8 mouse cellular contexts compared by ENCODE assay signal in genomic region chr8:121668553-121668952, GRCm38 (mm10). TPM values are rescaled to one million over a fixed set of nuclear protein-coding genes. Genes with fewer than 3 reads are reported as not detected.
DNase-seq lines count a peak whose midpoint lies in the region; ATAC-seq and TF ChIP-seq lines count a peak whose summit lies in the region.

No protein-coding gene starts in this region.

- H3K27me3 ChIP-seq in midbrain, embryonic 10.5 days (ENCODE audit: low read depth, poor library complexity, severe bottlenecking), result peaks cover 5% of the 10 kb centered on the region; the same call in 1 of the 2 replicates
- H3K27me3 ChIP-seq in midbrain, embryonic 14.5 days (ENCODE audit: control insufficient read depth, insufficient read depth, low read length), result no peaks in the 10 kb centered on the region
- H3K27me3 ChIP-seq in hindbrain, postnatal 0 days (ENCODE audit: insufficient read depth, low read length), result no peaks in the 10 kb centered on the region
- H3K27me3 ChIP-seq in small intestine, adult 2 months (ENCODE audit: control insufficient read depth, insufficient read depth, low read length), result no peaks in the 10 kb centered on the region

- H3K36me3 ChIP-seq in midbrain, embryonic 10.5 days, result no peaks in the 10 kb centered on the region
- no peaks in the 10 kb centered on the region for H3K36me3 ChIP-seq in midbrain, embryonic 14.5 days (ENCODE audit: control insufficient read depth, insufficient read depth, low read length)
- H3K36me3 ChIP-seq in hindbrain, postnatal 0 days (ENCODE audit: insufficient read depth, low read length), result no peaks in the 10 kb centered on the region
- no peaks in the 10 kb centered on the region for H3K36me3 ChIP-seq in small intestine, adult 2 months (ENCODE audit: control insufficient read depth, insufficient read depth, low read length)

- peaks cover 38% of the 10 kb centered on the region for H3K4me1 ChIP-seq in midbrain, embryonic 10.5 days
- peaks cover 13% of the 10 kb centered on the region; the same call in 1 of the 2 replicates for H3K4me1 ChIP-seq in midbrain, embryonic 14.5 days (ENCODE audit: control insufficient read depth, insufficient read depth, low read length)
- H3K4me1 ChIP-seq in embryonic fibroblast, embryonic 13.5 days (ENCODE audit: control insufficient read depth, insufficient read depth, low read length), result peaks cover 12% of the 10 kb centered on the region; the same call in 1 of the 2 replicates
- H3K4me1 ChIP-seq in hindbrain, postnatal 0 days (ENCODE audit: insufficient read depth, low read length), result peaks cover 7% of the 10 kb centered on the region
- H3K4me1 ChIP-seq in small intestine, adult 2 months (ENCODE audit: control insufficient read depth, insufficient read depth, insufficient read length, low read length), result peaks cover 10% of the 10 kb centered on the region

- WGBS in midbrain, embryonic 10.5 days, result 55% methylated on average over 6 of the region's 6 CpGs
- 37% methylated on average over 6 of the region's 6 CpGs for WGBS in midbrain, embryonic 14.5 days
- 27% methylated on average over 6 of the region's 6 CpGs for WGBS in hindbrain, postnatal 0 days
- 50% methylated on average over 6 of the region's 6 CpGs for WGBS in small intestine, adult 2 months

- no peak for ATAC-seq in midbrain, embryonic 14.5 days (ENCODE audit: low FRiP score, low TSS enrichment)
- ATAC-seq in hindbrain, postnatal 0 days, result peak; percentile 11; the same call in 1 of the 2 replicates
- no peak for ATAC-seq in erythroblast, adult 5-6 weeks (replicated peaks; ENCODE audit: low FRiP score, poor library complexity, severe bottlenecking)

- no peak overlapping the region; the same call in 1 of the 2 replicates for H3K9ac ChIP-seq in midbrain, embryonic 14.5 days (replicated peaks; ENCODE audit: low read length)
- 0 out of 2 replicates have a peak overlapping the region, but pooled peaks have one; percentile 3 for H3K9ac ChIP-seq in hindbrain, postnatal 0 days (replicated peaks; ENCODE audit: low read length)

- no peak for TF ChIP-seq CTCF in embryonic fibroblast, embryonic 13.5 days (IDR thresholded peaks at IDR 0.05; ENCODE audit: borderline replicate concordance, insufficient read depth, low read length)
- TF ChIP-seq CTCF in hindbrain, postnatal 0 days (IDR thresholded peaks at IDR 0.05; ENCODE audit: low read depth), result no peak
- TF ChIP-seq CTCF in small intestine, adult 2 months (IDR thresholded peaks at IDR 0.05; ENCODE audit: extremely low read depth, insufficient read length, insufficient replicate concordance, low read depth, low read length), result no peak

- no peak for DNase-seq in midbrain, embryonic 10.5 days (ENCODE audit: low spot score)
- DNase-seq in midbrain, embryonic 14.5 days, result no peak
- DNase-seq in hindbrain, postnatal 0 days (ENCODE audit: low spot score), result no peak
- no peak for DNase-seq in spleen, adult 12 weeks (ENCODE audit: low spot score)
- DNase-seq in thymus, adult 18-20 months, result no peak

- H3K4me2 ChIP-seq in midbrain, embryonic 14.5 days (ENCODE audit: low read length), result no peak overlapping the region
- H3K4me2 ChIP-seq in hindbrain, postnatal 0 days (ENCODE audit: low read depth, low read length), result no peak overlapping the region

- no peak overlapping the region for H3K4me3 ChIP-seq in midbrain, embryonic 10.5 days
- H3K4me3 ChIP-seq in midbrain, embryonic 14.5 days (replicated peaks; ENCODE audit: low read depth, low read length), result no peak overlapping the region
- H3K4me3 ChIP-seq in embryonic fibroblast, embryonic 13.5 days (ENCODE audit: insufficient read depth, low read length), result no peak overlapping the region
- no peak overlapping the region for H3K4me3 ChIP-seq in hindbrain, postnatal 0 days (ENCODE audit: low read length)
- H3K4me3 ChIP-seq in small intestine, adult 2 months (ENCODE audit: low read depth, low read length), result no peak overlapping the region

- H3K27ac ChIP-seq in midbrain, embryonic 10.5 days (replicated peaks), result peak overlapping the region; percentile 68
- no peak overlapping the region; the same call in 1 of the 2 replicates for H3K27ac ChIP-seq in midbrain, embryonic 14.5 days (replicated peaks; ENCODE audit: low read depth, low read length)
- peak overlapping the region; percentile 34 for H3K27ac ChIP-seq in embryonic fibroblast, embryonic 13.5 days (ENCODE audit: insufficient read depth, low read length)
- peak overlapping the region; percentile 36; the same call in 1 of the 2 replicates for H3K27ac ChIP-seq in hindbrain, postnatal 0 days
- 0 out of 2 replicates have a peak overlapping the region, but pooled peaks have one; percentile 13 for H3K27ac ChIP-seq in small intestine, adult 2 months (ENCODE audit: insufficient read depth, low read depth, low read length)

- 0 out of 2 replicates have a peak, but pooled peaks have one; percentile 37 for TF ChIP-seq POLR2A in embryonic fibroblast, embryonic 13.5 days (IDR thresholded peaks at IDR 0.05; ENCODE audit: low read depth, low read length)
- no peak for TF ChIP-seq POLR2A in small intestine, adult 2 months (IDR thresholded peaks at IDR 0.05; ENCODE audit: low read depth, low read length)

- H3K9me3 ChIP-seq in midbrain, embryonic 10.5 days (replicated peaks), result no peaks in the 10 kb centered on the region
- no peaks in the 10 kb centered on the region for H3K9me3 ChIP-seq in midbrain, embryonic 14.5 days (ENCODE audit: control insufficient read depth, low read length)
- no peaks in the 10 kb centered on the region for H3K9me3 ChIP-seq in hindbrain, postnatal 0 days (ENCODE audit: low read length)

RNA-seq across cellular contexts. Expression of gene Zcchc14, which starts 15.9 kb away (rescaled TPM):
- 14.9 and 18.6 TPM in 2 replicates for polyA plus RNA-seq in midbrain, embryonic 10.5 days (2016; fragmentation: Nextera tagmentation; extraction: Ambion mirVana)
- polyA plus RNA-seq in midbrain, embryonic 14.5 days (2014; fragmentation: Nextera tagmentation; extraction: Ambion mirVana), result 39.0 and 43.4 TPM in 2 replicates
- polyA plus RNA-seq in embryonic fibroblast, embryonic 13.5 days (2011; ENCODE audit: insufficient read length, low read depth, missing spikeins), result 55.5 and 64.8 TPM in 2 replicates
- total RNA-seq in hindbrain, postnatal 0 days (2014; rRNA removed), result 66.4 and 66.5 TPM in 2 replicates
- polyA plus RNA-seq in hindbrain, postnatal 0 days (2015; fragmentation: Nextera tagmentation; extraction: Ambion mirVana), result 13.9 and 14.3 TPM in 2 replicates
- polyA plus RNA-seq in small intestine, adult 2 months (2012; rRNA removed), result 15.3 and 31.3 TPM in 2 replicates
- not detected in 2 replicates for total RNA-seq in erythroblast, adult 5-6 weeks (2015; ENCODE audit: low replicate concordance)
- total RNA-seq in erythroblast, adult 5-6 weeks (2017; ENCODE audit: low replicate concordance), result 0.14 TPM in 1 of 2 replicates, not detected in the other
